Mouse (Mus musculus): ENCODE measurements around the gene Tle4.

DNA sequence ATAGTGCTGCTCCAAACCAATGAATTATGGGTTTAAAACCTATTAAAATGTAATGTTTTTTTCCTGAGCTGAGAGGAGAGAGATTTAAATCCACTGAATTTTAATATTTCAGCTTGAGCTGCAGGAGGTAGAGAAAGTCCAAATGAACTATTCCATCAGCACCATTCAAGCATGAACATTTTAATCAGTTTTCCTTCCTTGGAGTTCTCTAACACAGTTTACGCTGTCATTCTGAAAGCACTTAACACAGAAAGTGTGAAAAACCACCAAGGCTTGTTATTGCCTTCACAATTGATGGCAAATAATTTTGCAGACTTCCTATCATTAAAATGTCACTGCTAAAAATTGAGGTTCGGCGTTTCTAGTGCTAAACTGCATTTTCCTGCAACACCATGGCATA lies 57.2 kb downstream of the Tle4 start:
- TF ChIP-seq POLR2A (IDR thresholded peaks at IDR 0.05; ENCODE audit: insufficient read depth, low read depth, low read length) = no peak
- no peak for TF ChIP-seq CTCF (IDR thresholded peaks at IDR 0.05)
- TF ChIP-seq EP300 (IDR thresholded peaks at IDR 0.05; ENCODE audit: insufficient read depth, low read depth, low read length) = no peak

Data from heart, adult 2 months (tissue).